ENCODE assay signal across 11 mouse cellular contexts in genomic region chr12:90903991-90904390, GRCm38 (mm10).
A peak's percentile ranks its signal among the peaks of the same experiment; 100 is the strongest.
DNase-seq lines count a peak whose midpoint lies in the region; ATAC-seq and TF ChIP-seq lines count a peak whose summit lies in the region.
"Had no signal": no experiment of that assay in that cellular context is flagged by ENCODE, and none has a peak within 500 bp of the region (broad histone marks: within the 10 kb centered on the region; RNA-seq: fewer than 3 reads in every experiment).

No protein-coding gene starts in this region.

- no peaks in the 10 kb centered on the region for H3K4me1 ChIP-seq in thymus, adult 2 months (replicated peaks; ENCODE audit: control insufficient read depth, insufficient read depth, low read length)
- no peaks in the 10 kb centered on the region for H3K4me1 ChIP-seq in hindbrain, embryonic 14.5 days (replicated peaks; ENCODE audit: control insufficient read depth, insufficient read depth, low read length)
- H3K4me1 ChIP-seq in forebrain, embryonic 10.5 days, result no peaks in the 10 kb centered on the region
- H3K4me1 ChIP-seq: embryonic facial prominence, embryonic 12.5 days; limb, embryonic 12.5 days had no signal

- DNase-seq in heart, postnatal 14 days, result peak; percentile 25 to 30
- DNase-seq in heart, adult 9 months (ENCODE audit: low spot score in 2 of 2), result no peak
- peak; percentile 39 for DNase-seq in urinary bladder, postnatal 14 days (ENCODE audit: low spot score)
- no peak for DNase-seq in urinary bladder, adult 18-20 months (ENCODE audit: low spot score in 2 of 2)
- no peak for DNase-seq in thymus, adult 2 months
- no peak for DNase-seq in hindbrain, embryonic 14.5 days (ENCODE audit: low spot score)
- DNase-seq in forebrain, embryonic 10.5 days (ENCODE audit: extremely low spot score, low spot score), result no peak
- DNase-seq: spleen, adult 18-20 months had no signal

- no peaks in the 10 kb centered on the region for H3K9me3 ChIP-seq in hindbrain, embryonic 14.5 days (ENCODE audit: control insufficient read depth, low read length)
- H3K9me3 ChIP-seq in forebrain, embryonic 10.5 days, result no peaks in the 10 kb centered on the region
- H3K9me3 ChIP-seq: embryonic facial prominence, embryonic 12.5 days; limb, embryonic 12.5 days had no signal

- H3K27ac ChIP-seq in thymus, adult 2 months (ENCODE audit: control insufficient read depth, insufficient read depth, low read length), result no peak overlapping the region
- no peak overlapping the region for H3K27ac ChIP-seq in hindbrain, embryonic 14.5 days
- no peak overlapping the region for H3K27ac ChIP-seq in forebrain, embryonic 10.5 days
- H3K27ac ChIP-seq: embryonic facial prominence, embryonic 12.5 days; limb, embryonic 12.5 days had no signal

- no peaks in the 10 kb centered on the region for H3K27me3 ChIP-seq in thymus, adult 2 months (ENCODE audit: control insufficient read depth, insufficient read depth, low read length)
- H3K27me3 ChIP-seq in hindbrain, embryonic 14.5 days (ENCODE audit: control insufficient read depth, insufficient read depth, low read length), result no peaks in the 10 kb centered on the region
- H3K27me3 ChIP-seq in forebrain, embryonic 10.5 days (ENCODE audit: poor library complexity, severe bottlenecking), result no peaks in the 10 kb centered on the region
- H3K27me3 ChIP-seq: embryonic facial prominence, embryonic 12.5 days; limb, embryonic 12.5 days had no signal

- no peak overlapping the region for H3K4me2 ChIP-seq in hindbrain, embryonic 14.5 days (replicated peaks)
- H3K4me2 ChIP-seq: embryonic facial prominence, embryonic 12.5 days; limb, embryonic 12.5 days had no signal

- H3K36me3 ChIP-seq in thymus, adult 2 months (ENCODE audit: control insufficient read depth, insufficient read depth, low read length), result no peaks in the 10 kb centered on the region
- H3K36me3 ChIP-seq in hindbrain, embryonic 14.5 days (replicated peaks; ENCODE audit: control insufficient read depth, insufficient read depth), result no peaks in the 10 kb centered on the region
- H3K36me3 ChIP-seq in forebrain, embryonic 10.5 days (replicated peaks), result no peaks in the 10 kb centered on the region
- H3K36me3 ChIP-seq: embryonic facial prominence, embryonic 12.5 days; limb, embryonic 12.5 days had no signal

- intact Hi-C loops in heart, postnatal 14 days (cut with DNase I), result loop anchor here (5.0 to 10.0 kb wide), 2 partner anchors 162 to 339 kb away; no protein-coding TSS in a partner anchor

- peak; percentile 68; the same call in 1 of the 2 replicates for ATAC-seq in granulocyte monocyte progenitor cell, adult 5-6 weeks (replicated peaks; ENCODE audit: poor library complexity, severe bottlenecking)
- no peak for ATAC-seq in hindbrain, embryonic 14.5 days (ENCODE audit: low FRiP score)

- no peak for TF ChIP-seq POLR2A in thymus, adult 2 months (IDR thresholded peaks at IDR 0.05; ENCODE audit: control insufficient read depth, extremely low read depth, insufficient read depth, low read length, poor library complexity)

- TF ChIP-seq CTCF in thymus, adult 2 months (IDR thresholded peaks at IDR 0.05; ENCODE audit: borderline replicate concordance, control insufficient read depth, extremely low read depth, insufficient read depth, low read length, poor library complexity), result no peak

- no peak overlapping the region for H3K4me3 ChIP-seq in thymus, adult 2 months (ENCODE audit: control insufficient read depth, insufficient read depth, low read length)
- no peak overlapping the region for H3K4me3 ChIP-seq in hindbrain, embryonic 14.5 days (replicated peaks; ENCODE audit: low read length)
- no peak overlapping the region for H3K4me3 ChIP-seq in forebrain, embryonic 10.5 days
- H3K4me3 ChIP-seq: embryonic facial prominence, embryonic 12.5 days; limb, embryonic 12.5 days had no signal

- no peak overlapping the region for H3K9ac ChIP-seq in hindbrain, embryonic 14.5 days
- H3K9ac ChIP-seq: embryonic facial prominence, embryonic 12.5 days; limb, embryonic 12.5 days had no signal

- 70% methylated on average over 6 of the region's 6 CpGs for WGBS in thymus, adult 2 months
- 82% methylated on average over 6 of the region's 6 CpGs for WGBS in hindbrain, embryonic 14.5 days
- WGBS in forebrain, embryonic 10.5 days, result 81% methylated on average over 6 of the region's 6 CpGs

Comparison
In these comparisons a context has a peak if more than half of its experiments do, and no peak if none do; other contexts are left out.
1. DNase-seq: peak in heart, postnatal 14 days (2 of 2) and urinary bladder, postnatal 14 days (single experiment); none in heart, adult 9 months (0 of 2), urinary bladder, adult 18-20 months (0 of 2), thymus, adult 2 months (single experiment), hindbrain, embryonic 14.5 days (single experiment) and forebrain, embryonic 10.5 days (single experiment).